Mouse (Mus musculus): ENCODE measurements around the gene Ssu72. TPM values are rescaled to one million over a fixed set of nuclear protein-coding genes. Genes with fewer than 3 reads are reported as not detected.
"Not testable (repeated sequence)": the region's sequence is repeated elsewhere in the genome, so short reads cannot be mapped to it uniquely, and the experiment has no call there.

Ssu72 gene
- polyA plus RNA-seq, 1 experiment: 141 TPM

DNA sequence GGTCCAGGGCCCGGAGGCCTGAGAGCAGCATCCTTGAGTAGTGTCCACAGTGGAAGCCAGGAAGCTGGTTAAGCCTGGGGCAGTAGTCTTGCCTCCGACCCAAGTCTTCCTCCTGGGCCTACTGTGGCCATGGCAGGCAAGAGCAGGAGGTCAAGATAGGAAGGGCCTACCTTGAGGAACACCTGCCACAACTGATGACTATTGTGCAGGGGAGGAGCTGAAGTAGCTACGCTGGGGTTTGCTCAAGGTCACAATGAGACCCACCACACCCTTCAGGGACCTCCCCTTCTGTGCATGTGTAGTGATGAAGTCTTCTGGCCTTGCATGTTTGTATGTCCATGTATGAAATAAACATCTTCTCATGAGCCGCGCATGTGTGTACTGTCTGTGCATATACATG is 31.2 kb downstream of the Ssu72 start:
- TF ChIP-seq POLR2A (IDR thresholded peaks at IDR 0.05; ENCODE audit: borderline replicate concordance, insufficient read depth, low read length): no peak
- TF ChIP-seq CTCF (IDR thresholded peaks at IDR 0.05; ENCODE audit: borderline replicate concordance, insufficient read depth, low read depth, low read length): no peak
- DNase-seq: no peak

DNA sequence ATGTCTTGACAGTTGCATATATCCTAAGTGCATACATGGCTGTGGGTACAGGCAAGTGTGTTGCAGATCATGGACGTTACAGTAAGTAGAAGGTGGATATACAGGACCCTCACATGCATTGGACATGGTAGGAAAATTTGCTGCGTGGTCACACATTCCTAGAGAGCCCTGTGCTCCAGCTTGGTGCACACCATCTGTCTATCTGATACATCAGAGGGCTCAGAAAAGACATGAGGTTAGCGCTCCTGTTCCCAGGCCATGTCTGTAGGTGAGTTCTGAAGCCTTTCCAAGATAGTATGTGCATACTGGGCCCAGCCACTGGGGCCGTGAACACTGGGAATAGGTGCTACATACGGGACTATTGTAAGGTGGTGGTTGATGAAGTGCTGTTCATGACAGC is 31.8 kb downstream of the Ssu72 start:
- TF ChIP-seq CTCF (IDR thresholded peaks at IDR 0.05; ENCODE audit: borderline replicate concordance, insufficient read depth, low read depth, low read length) (no peak), POLR2A (IDR thresholded peaks at IDR 0.05; ENCODE audit: borderline replicate concordance, insufficient read depth, low read length) (no peak; the same call in 1 of the 2 replicates)
- Histone ChIP-seq H3K27ac (ENCODE audit: insufficient read depth, low read length) (peak overlapping the region; percentile 98), H3K27me3 (ENCODE audit: control insufficient read depth, insufficient read depth, low read length) (no peaks in the 10 kb centered on the region), H3K4me1 (ENCODE audit: control insufficient read depth, insufficient read depth, low read length) (peaks cover 43% of the 10 kb centered on the region), H3K4me3 (replicated peaks; ENCODE audit: insufficient read depth, low read depth, low read length) (peak overlapping the region; percentile 69)
- 15% methylated on average over 5 of the region's 5 CpGs for WGBS
- DNase-seq: peak; percentile 43 to 48

More for the DNA sequence above, 31.2 kb downstream of the Ssu72 start:
- Histone ChIP-seq H3K27ac (ENCODE audit: insufficient read depth, low read length) (peak overlapping the region; percentile 98), H3K4me3 (replicated peaks; ENCODE audit: insufficient read depth, low read depth, low read length) (peak overlapping the region; percentile 69), H3K4me1 (ENCODE audit: control insufficient read depth, insufficient read depth, low read length) (peaks cover 36% of the 10 kb centered on the region), H3K27me3 (ENCODE audit: control insufficient read depth, insufficient read depth, low read length) (no peaks in the 10 kb centered on the region)
- WGBS: 31% methylated on average over 5 of the region's 5 CpGs

DNA sequence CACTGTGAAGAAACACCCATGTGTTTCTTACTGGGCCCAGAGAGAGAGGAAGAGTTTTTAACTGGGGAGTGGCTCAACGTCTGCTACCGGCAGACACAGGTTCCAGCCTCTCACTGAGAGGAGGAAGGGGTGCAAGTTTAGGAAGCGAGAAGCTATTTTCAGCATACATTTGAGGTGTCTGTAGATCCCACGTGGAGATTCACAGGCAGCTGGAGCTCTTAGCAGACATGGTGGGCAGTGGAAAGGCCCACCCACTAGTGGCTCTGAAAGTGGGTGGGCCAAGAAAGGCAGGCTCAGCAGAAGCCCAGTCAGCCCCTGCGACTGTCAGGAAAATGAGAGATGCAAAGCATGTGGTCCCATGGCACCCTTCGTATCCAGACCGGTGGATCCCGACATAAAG is 33.7 kb downstream of the Ssu72 start:
- 13% methylated on average over 8 of the region's 8 CpGs for WGBS
- DNase-seq: no peak
- Histone ChIP-seq H3K4me3 (replicated peaks; ENCODE audit: insufficient read depth, low read depth, low read length) (no peak overlapping the region), H3K27me3 (ENCODE audit: control insufficient read depth, insufficient read depth, low read length) (no peaks in the 10 kb centered on the region), H3K4me1 (ENCODE audit: control insufficient read depth, insufficient read depth, low read length) (peaks cover 55% of the 10 kb centered on the region), H3K27ac (ENCODE audit: insufficient read depth, low read length) (peak overlapping the region; percentile 32)
- TF ChIP-seq CTCF (IDR thresholded peaks at IDR 0.05; ENCODE audit: borderline replicate concordance, insufficient read depth, low read depth, low read length) (no peak), POLR2A (IDR thresholded peaks at IDR 0.05; ENCODE audit: borderline replicate concordance, insufficient read depth, low read length) (no peak)

GRCm38 (mm10) chr4:155739152-155739551 is 34.6 kb downstream of the Ssu72 start:
- Histone ChIP-seq H3K27me3 (ENCODE audit: control insufficient read depth, insufficient read depth, low read length) (no peaks in the 10 kb centered on the region), H3K4me3 (replicated peaks; ENCODE audit: insufficient read depth, low read depth, low read length) (peak overlapping the region; percentile 6), H3K27ac (ENCODE audit: insufficient read depth, low read length) (peak overlapping the region; percentile 47), H3K4me1 (ENCODE audit: control insufficient read depth, insufficient read depth, low read length) (peaks cover 60% of the 10 kb centered on the region)
- TF ChIP-seq POLR2A (IDR thresholded peaks at IDR 0.05; ENCODE audit: borderline replicate concordance, insufficient read depth, low read length): no peak
- TF ChIP-seq CTCF (IDR thresholded peaks at IDR 0.05; ENCODE audit: borderline replicate concordance, insufficient read depth, low read depth, low read length): no peak
- DNase-seq: peak in 1 of 2 experiments; percentile 53
- WGBS: 43% methylated on average over 6 of the region's 6 CpGs

GRCm38 (mm10) chr4:155739741-155740636 is 35.4 kb downstream of the Ssu72 start:
- peak overlapping the region; percentile 48 for H3K27ac ChIP-seq (ENCODE audit: insufficient read depth, low read length)
- WGBS: 13% methylated on average over 37 of the region's 37 CpGs
- H3K27me3 ChIP-seq (ENCODE audit: control insufficient read depth, insufficient read depth, low read length): no peaks in the 10 kb centered on the region
- H3K4me1 ChIP-seq (ENCODE audit: control insufficient read depth, insufficient read depth, low read length): peaks cover 68% of the 10 kb centered on the region
- peak overlapping the region; percentile 6 for H3K4me3 ChIP-seq (replicated peaks; ENCODE audit: insufficient read depth, low read depth, low read length)
- TF ChIP-seq CTCF (IDR thresholded peaks at IDR 0.05; ENCODE audit: borderline replicate concordance, insufficient read depth, low read depth, low read length) (no peak), POLR2A (IDR thresholded peaks at IDR 0.05; ENCODE audit: borderline replicate concordance, insufficient read depth, low read length) (0 out of 2 replicates have a peak, but pooled peaks have one; percentile 7)
- peak; percentile 83 to 86 for DNase-seq

DNA sequence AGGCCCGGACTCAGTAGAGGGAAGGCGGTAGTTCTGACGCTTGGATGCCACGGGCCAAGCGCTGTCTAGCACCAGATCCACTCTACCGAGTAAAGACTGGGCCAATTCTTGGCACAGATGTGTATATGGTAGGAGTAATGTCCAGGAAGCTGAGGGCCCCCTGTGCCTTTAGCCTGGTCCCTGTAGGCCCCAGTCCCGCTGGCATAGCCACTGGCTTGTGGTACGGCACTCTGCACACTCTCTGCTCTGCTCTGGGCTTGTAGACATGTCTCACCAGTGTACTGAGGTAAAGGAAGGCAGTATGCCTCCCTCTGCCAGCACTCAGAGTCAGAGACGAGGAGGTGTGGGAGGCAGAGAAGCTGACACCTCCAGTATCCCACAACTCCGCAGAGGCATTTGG is 36.1 kb downstream of the Ssu72 start:
- H3K27me3 ChIP-seq (ENCODE audit: control insufficient read depth, insufficient read depth, low read length); H3K4me3 ChIP-seq (replicated peaks; ENCODE audit: insufficient read depth, low read depth, low read length): not testable (repeated sequence)
- WGBS: 35% methylated on average over 10 of the region's 10 CpGs
- DNase-seq: peak in 1 of 2 experiments; percentile 46
- peak overlapping the region; percentile 48 for H3K27ac ChIP-seq (ENCODE audit: insufficient read depth, low read length)
- peaks cover 75% of the 10 kb centered on the region for H3K4me1 ChIP-seq (ENCODE audit: control insufficient read depth, insufficient read depth, low read length)

DNA sequence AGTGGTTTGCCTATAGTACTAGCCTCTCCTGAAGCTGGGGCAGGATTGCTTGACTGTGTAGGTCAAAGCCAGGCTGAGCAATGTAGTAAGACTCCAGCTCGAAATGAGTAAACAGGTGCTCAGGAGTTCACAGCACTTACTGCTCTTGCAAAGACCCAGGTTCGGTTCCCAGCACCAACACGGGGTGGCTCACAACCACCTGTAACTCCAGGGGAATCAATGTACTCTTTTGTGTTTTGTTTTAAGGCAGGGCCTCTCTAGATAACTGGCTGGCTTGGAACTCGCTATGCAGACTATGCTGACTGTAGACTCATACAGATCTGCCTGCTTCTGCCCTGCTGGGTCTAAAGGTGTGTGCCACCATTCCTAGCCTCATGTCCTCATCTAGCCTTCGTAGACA is 38.1 kb downstream of the Ssu72 start:
- H3K4me3 ChIP-seq (replicated peaks; ENCODE audit: insufficient read depth, low read depth, low read length): no peak overlapping the region
- H3K27me3 ChIP-seq (ENCODE audit: control insufficient read depth, insufficient read depth, low read length): no peaks in the 10 kb centered on the region
- 77% methylated on average over 5 of the region's 5 CpGs for WGBS
- no peak for DNase-seq
- no peak for TF ChIP-seq POLR2A (IDR thresholded peaks at IDR 0.05; ENCODE audit: borderline replicate concordance, insufficient read depth, low read length)
- TF ChIP-seq CTCF (IDR thresholded peaks at IDR 0.05; ENCODE audit: borderline replicate concordance, insufficient read depth, low read depth, low read length): no peak
- H3K4me1 ChIP-seq (ENCODE audit: control insufficient read depth, insufficient read depth, low read length): peaks cover 87% of the 10 kb centered on the region
- H3K27ac ChIP-seq (ENCODE audit: insufficient read depth, low read length): peak overlapping the region; percentile 48; the same call in 1 of the 2 replicates

DNA sequence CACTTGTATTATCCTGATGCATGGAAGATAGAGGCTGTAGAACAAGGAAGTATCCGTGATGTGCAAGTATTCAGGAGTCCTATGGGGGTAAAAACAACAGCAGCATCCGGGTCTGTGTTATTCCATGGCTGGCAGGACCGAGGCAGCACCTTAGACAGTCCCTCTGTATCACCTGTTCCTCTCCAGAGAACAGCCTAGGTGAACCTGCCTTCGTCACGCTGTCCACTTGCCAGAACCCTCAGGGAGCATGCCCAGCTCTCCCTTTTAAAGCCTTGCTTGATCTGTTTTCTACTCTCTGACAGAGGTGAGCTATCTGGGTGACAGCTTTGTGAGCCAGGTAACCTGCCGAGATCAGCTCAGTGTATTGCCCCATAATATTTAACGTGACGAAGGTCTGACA is 39.9 kb downstream of the Ssu72 start:
- Histone ChIP-seq H3K27me3 (ENCODE audit: control insufficient read depth, insufficient read depth, low read length) (no peaks in the 10 kb centered on the region), H3K4me3 (replicated peaks; ENCODE audit: insufficient read depth, low read depth, low read length) (peak overlapping the region; percentile 7)
- WGBS: 14% methylated on average over 8 of the region's 8 CpGs

More for the DNA sequence above, 39.9 kb downstream of the Ssu72 start:
- peak; percentile 69 to 70 for DNase-seq
- TF ChIP-seq CTCF (IDR thresholded peaks at IDR 0.05; ENCODE audit: borderline replicate concordance, insufficient read depth, low read depth, low read length) (no peak), POLR2A (IDR thresholded peaks at IDR 0.05; ENCODE audit: borderline replicate concordance, insufficient read depth, low read length) (peak; percentile 15; the same call in 1 of the 2 replicates)
- Histone ChIP-seq H3K27ac (ENCODE audit: insufficient read depth, low read length) (peak overlapping the region; percentile 100), H3K4me1 (ENCODE audit: control insufficient read depth, insufficient read depth, low read length) (peaks cover 76% of the 10 kb centered on the region)
